Mouse (Mus musculus): ENCODE measurements at regions not wholly inside any gene's neighbourhood (a gene's known extent, or its start where the extent isn't known, plus 50 kb on each side); places are given as distances from the start of the nearest gene placed in this dataset.

- H3K4me3 ChIP-seq, result no peak overlapping the region
- no peaks in the 10 kb centered on the region for H3K9me3 ChIP-seq
- DNase-seq (ENCODE audit: extremely low spot score, low spot score), result no peak
- no peaks in the 10 kb centered on the region for H3K36me3 ChIP-seq (replicated peaks)
- 89% methylated on average over 4 of the region's 4 CpGs for WGBS
- H3K4me1 ChIP-seq, result 0 out of 2 replicates have a peak, but pooled peaks cover 2% of the 10 kb centered on the region
- H3K27ac ChIP-seq, result no peak overlapping the region
- H3K27me3 ChIP-seq (ENCODE audit: poor library complexity, severe bottlenecking), result no peaks in the 10 kb centered on the region
Observed at GRCm38 (mm10) chr16:51880711-51881110, 150.3 kb upstream of the Cblb start.

GRCm38 (mm10) chr16:51881127-51881526, 149.9 kb upstream of the Cblb start:
- Histone ChIP-seq H3K9me3 (no peaks in the 10 kb centered on the region), H3K27me3 (ENCODE audit: poor library complexity, severe bottlenecking) (no peaks in the 10 kb centered on the region), H3K27ac (no peak overlapping the region), H3K4me3 (no peak overlapping the region), H3K4me1 (0 out of 2 replicates have a peak, but pooled peaks cover 2% of the 10 kb centered on the region), H3K36me3 (replicated peaks) (no peaks in the 10 kb centered on the region)
- no peak for DNase-seq (ENCODE audit: extremely low spot score, low spot score)
- WGBS, result 76% methylated on average over 2 of the region's 2 CpGs

- H3K27me3 ChIP-seq (ENCODE audit: poor library complexity, severe bottlenecking), result no peaks in the 10 kb centered on the region
- no peaks in the 10 kb centered on the region for H3K9me3 ChIP-seq
- 0 out of 2 replicates have a peak, but pooled peaks cover 2% of the 10 kb centered on the region for H3K4me1 ChIP-seq
- WGBS, result 90% methylated on average over 2 of the region's 2 CpGs
- no peak overlapping the region for H3K4me3 ChIP-seq
- DNase-seq (ENCODE audit: extremely low spot score, low spot score), result no peak
- no peak overlapping the region for H3K27ac ChIP-seq
- H3K36me3 ChIP-seq (replicated peaks), result no peaks in the 10 kb centered on the region
Observed at GRCm38 (mm10) chr16:51883813-51884212, 147.2 kb upstream of the Cblb start.

- DNase-seq (ENCODE audit: extremely low spot score, low spot score), result no peak
- 94% methylated on average over 5 of the region's 5 CpGs for WGBS
- Histone ChIP-seq H3K36me3 (replicated peaks) (no peaks in the 10 kb centered on the region), H3K9me3 (no peaks in the 10 kb centered on the region), H3K4me3 (no peak overlapping the region), H3K27me3 (ENCODE audit: poor library complexity, severe bottlenecking) (no peaks in the 10 kb centered on the region), H3K27ac (no peak overlapping the region), H3K4me1 (no peaks in the 10 kb centered on the region)
Observed at GRCm38 (mm10) chr16:51887496-51887895, 143.5 kb upstream of the Cblb start.

GRCm38 (mm10) chr16:51905588-51905987, 125.4 kb upstream of the Cblb start:
- no peak overlapping the region for H3K4me3 ChIP-seq
- H3K27me3 ChIP-seq (ENCODE audit: poor library complexity, severe bottlenecking), result no peaks in the 10 kb centered on the region
- H3K9me3 ChIP-seq, result no peaks in the 10 kb centered on the region
- H3K27ac ChIP-seq, result no peak overlapping the region
- DNase-seq (ENCODE audit: extremely low spot score, low spot score), result no peak
- H3K4me1 ChIP-seq, result no peaks in the 10 kb centered on the region
- 91% methylated on average over 2 of the region's 2 CpGs for WGBS
- no peaks in the 10 kb centered on the region for H3K36me3 ChIP-seq (replicated peaks)

GRCm38 (mm10) chr16:51906686-51907085, 124.3 kb upstream of the Cblb start:
- Histone ChIP-seq H3K9me3 (no peaks in the 10 kb centered on the region), H3K27me3 (ENCODE audit: poor library complexity, severe bottlenecking) (no peaks in the 10 kb centered on the region), H3K4me3 (no peak overlapping the region), H3K27ac (no peak overlapping the region), H3K4me1 (no peaks in the 10 kb centered on the region), H3K36me3 (replicated peaks) (no peaks in the 10 kb centered on the region)
- DNase-seq (ENCODE audit: extremely low spot score, low spot score), result no peak
- 90% methylated on average over 4 of the region's 4 CpGs for WGBS

- H3K4me3 ChIP-seq, result no peak overlapping the region
- H3K9me3 ChIP-seq, result no peaks in the 10 kb centered on the region
- 94% methylated on average over 3 of the region's 3 CpGs for WGBS
- no peaks in the 10 kb centered on the region for H3K27me3 ChIP-seq (ENCODE audit: poor library complexity, severe bottlenecking)
- H3K27ac ChIP-seq, result no peak overlapping the region
- DNase-seq (ENCODE audit: extremely low spot score, low spot score), result no peak
- H3K36me3 ChIP-seq (replicated peaks), result no peaks in the 10 kb centered on the region
- no peaks in the 10 kb centered on the region for H3K4me1 ChIP-seq
Observed at GRCm38 (mm10) chr16:51910046-51910445, 121.0 kb upstream of the Cblb start.

GRCm38 (mm10) chr16:51911109-51911765, 119.8 kb upstream of the Cblb start:
- 83% methylated on average over 6 of the region's 6 CpGs for WGBS
- Histone ChIP-seq H3K27me3 (ENCODE audit: poor library complexity, severe bottlenecking) (no peaks in the 10 kb centered on the region), H3K27ac (no peak overlapping the region), H3K4me3 (no peak overlapping the region), H3K4me1 (peaks cover 10% of the 10 kb centered on the region), H3K36me3 (replicated peaks) (no peaks in the 10 kb centered on the region), H3K9me3 (no peaks in the 10 kb centered on the region)
- DNase-seq (ENCODE audit: extremely low spot score, low spot score), result no peak

- Histone ChIP-seq H3K9me3 (no peaks in the 10 kb centered on the region), H3K36me3 (replicated peaks) (no peaks in the 10 kb centered on the region), H3K27ac (peak overlapping the region; percentile 20; the same call in 1 of the 2 replicates), H3K4me3 (no peak overlapping the region), H3K4me1 (peaks cover 18% of the 10 kb centered on the region), H3K27me3 (ENCODE audit: poor library complexity, severe bottlenecking) (no peaks in the 10 kb centered on the region)
- peak; percentile 14 for DNase-seq (ENCODE audit: extremely low spot score, low spot score)
- 58% methylated on average over 17 of the region's 17 CpGs for WGBS
Observed at GRCm38 (mm10) chr16:51915034-51915928, 115.7 kb upstream of the Cblb start.

GRCm38 (mm10) chr16:51915929-51916308, 115.1 kb upstream of the Cblb start:
- Histone ChIP-seq H3K4me1 (peaks cover 18% of the 10 kb centered on the region), H3K27ac (peak overlapping the region; percentile 20; the same call in 1 of the 2 replicates)
- no peak for DNase-seq (ENCODE audit: extremely low spot score, low spot score)

GRCm38 (mm10) chr16:51916337-51916736, 114.7 kb upstream of the Cblb start:
- no peak overlapping the region for H3K4me3 ChIP-seq
- H3K27me3 ChIP-seq (ENCODE audit: poor library complexity, severe bottlenecking), result no peaks in the 10 kb centered on the region
- H3K27ac ChIP-seq, result no peak overlapping the region
- 89% methylated on average over 5 of the region's 5 CpGs for WGBS
- H3K9me3 ChIP-seq, result no peaks in the 10 kb centered on the region
- peaks cover 18% of the 10 kb centered on the region for H3K4me1 ChIP-seq
- no peak for DNase-seq (ENCODE audit: extremely low spot score, low spot score)
- no peaks in the 10 kb centered on the region for H3K36me3 ChIP-seq (replicated peaks)

More at GRCm38 (mm10) chr16:51915929-51916308, 115.1 kb upstream of the Cblb start:
- Histone ChIP-seq H3K27me3 (ENCODE audit: poor library complexity, severe bottlenecking) (no peaks in the 10 kb centered on the region), H3K9me3 (no peaks in the 10 kb centered on the region), H3K4me3 (no peak overlapping the region), H3K36me3 (replicated peaks) (no peaks in the 10 kb centered on the region)
- WGBS, result 77% methylated on average over 13 of the region's 13 CpGs

GRCm38 (mm10) chr16:51916820-51917219, 114.2 kb upstream of the Cblb start:
- H3K4me3 ChIP-seq, result no peak overlapping the region
- no peaks in the 10 kb centered on the region for H3K27me3 ChIP-seq (ENCODE audit: poor library complexity, severe bottlenecking)
- H3K36me3 ChIP-seq (replicated peaks), result no peaks in the 10 kb centered on the region
- H3K27ac ChIP-seq, result no peak overlapping the region
- 78% methylated on average over 3 of the region's 3 CpGs for WGBS
- H3K9me3 ChIP-seq, result no peaks in the 10 kb centered on the region
- peaks cover 18% of the 10 kb centered on the region for H3K4me1 ChIP-seq
- DNase-seq (ENCODE audit: extremely low spot score, low spot score), result no peak

- Histone ChIP-seq H3K36me3 (replicated peaks) (no peaks in the 10 kb centered on the region), H3K27me3 (ENCODE audit: poor library complexity, severe bottlenecking) (no peaks in the 10 kb centered on the region), H3K4me3 (no peak overlapping the region), H3K9me3 (no peaks in the 10 kb centered on the region), H3K27ac (no peak overlapping the region), H3K4me1 (peaks cover 18% of the 10 kb centered on the region)
- WGBS, result 53% methylated on average over 2 of the region's 2 CpGs
- DNase-seq (ENCODE audit: extremely low spot score, low spot score), result no peak
Observed at GRCm38 (mm10) chr16:51917540-51917939, 113.5 kb upstream of the Cblb start.

Data from forebrain, embryonic 10.5 days (tissue).